ENCODE assay signal across 7 mouse cellular contexts in genomic region chr5:123142161-123143157, GRCm38 (mm10). TPM values are rescaled to one million over a fixed set of nuclear protein-coding genes. Genes with fewer than 3 reads are reported as not detected.
DNase-seq lines count a peak whose midpoint lies in the region; ATAC-seq lines count a peak whose summit lies in the region.

Setd1b (plus strand) TSS chr5:123142193.

- no peaks in the 10 kb centered on the region for H3K9me3 ChIP-seq in embryonic facial prominence, embryonic 11.5 days (replicated peaks; ENCODE audit: control insufficient read depth, low read length)
- no peaks in the 10 kb centered on the region for H3K9me3 ChIP-seq in heart, embryonic 13.5 days
- H3K9me3 ChIP-seq in lung, embryonic 15.5 days, result no peaks in the 10 kb centered on the region

- under 1% methylated on average over 79 of the region's 103 CpGs for WGBS in embryonic facial prominence, embryonic 11.5 days
- under 1% methylated on average over 61 of the region's 103 CpGs for WGBS in heart, embryonic 13.5 days
- WGBS in lung, embryonic 15.5 days, result under 1% methylated on average over 70 of the region's 103 CpGs

- no peak for ATAC-seq in CD4-positive, CD25-positive, alpha-beta regulatory T cell, adult 4 months
- ATAC-seq in embryonic facial prominence, embryonic 11.5 days (replicated peaks; ENCODE audit: insufficient number of reproducible peaks, low FRiP score, low TSS enrichment, low read depth), result no peak
- peak; percentile 14 for ATAC-seq in heart, embryonic 13.5 days (ENCODE audit: extremely low read depth, insufficient number of reproducible peaks, low FRiP score, low TSS enrichment)
- ATAC-seq in lung, embryonic 15.5 days (ENCODE audit: borderline replicate concordance, extremely low read depth, low FRiP score, low TSS enrichment), result no peak

- H3K4me3 ChIP-seq in embryonic facial prominence, embryonic 11.5 days (ENCODE audit: low read depth, low read length), result peak within 1 kb of the TSS; percentile 98
- peak within 1 kb of the TSS; percentile 96 for H3K4me3 ChIP-seq in heart, embryonic 13.5 days
- H3K4me3 ChIP-seq in lung, embryonic 15.5 days, result peak within 1 kb of the TSS; percentile 93

- peak within 1 kb of the TSS; percentile 99 for H3K4me2 ChIP-seq in embryonic facial prominence, embryonic 11.5 days (ENCODE audit: low read depth, low read length)
- H3K4me2 ChIP-seq in heart, embryonic 13.5 days, result peak within 1 kb of the TSS; percentile 86
- H3K4me2 ChIP-seq in lung, embryonic 15.5 days, result peak within 1 kb of the TSS; percentile 99

- peak; percentile 63 for DNase-seq in R1 (ENCODE audit: low read depth, low spot score)
- peak; percentile 75 for DNase-seq in embryonic facial prominence, embryonic 11.5 days (ENCODE audit: low spot score)
- DNase-seq in kidney, postnatal 10 days, result peak; percentile 75
- peak; percentile 70 for DNase-seq in right cerebral cortex, postnatal 25 days

- H3K4me1 ChIP-seq in embryonic facial prominence, embryonic 11.5 days (ENCODE audit: control insufficient read depth, insufficient read depth, low read length), result peaks cover 4% of the 10 kb centered on the region; the same call in 1 of the 2 replicates
- peaks cover 57% of the 10 kb centered on the region for H3K4me1 ChIP-seq in heart, embryonic 13.5 days
- peaks cover 35% of the 10 kb centered on the region for H3K4me1 ChIP-seq in lung, embryonic 15.5 days

- H3K27ac ChIP-seq in embryonic facial prominence, embryonic 11.5 days (replicated peaks; ENCODE audit: low read depth, low read length), result peak within 1 kb of the TSS; percentile 100
- H3K27ac ChIP-seq in heart, embryonic 13.5 days (replicated peaks), result peak within 1 kb of the TSS; percentile 100
- peak within 1 kb of the TSS; percentile 100 for H3K27ac ChIP-seq in lung, embryonic 15.5 days

- peak within 1 kb of the TSS; percentile 99 for H3K9ac ChIP-seq in embryonic facial prominence, embryonic 11.5 days (replicated peaks; ENCODE audit: low read length)
- peak within 1 kb of the TSS; percentile 100 for H3K9ac ChIP-seq in heart, embryonic 13.5 days
- peak within 1 kb of the TSS; percentile 99 for H3K9ac ChIP-seq in lung, embryonic 15.5 days

- H3K36me3 ChIP-seq in embryonic facial prominence, embryonic 11.5 days (replicated peaks; ENCODE audit: control insufficient read depth, insufficient read depth, low read depth, low read length), result peaks cover 5% of the 10 kb centered on the region; the same call in 1 of the 2 replicates
- peaks cover 30% of the 10 kb centered on the region for H3K36me3 ChIP-seq in heart, embryonic 13.5 days
- H3K36me3 ChIP-seq in lung, embryonic 15.5 days, result peaks cover 17% of the 10 kb centered on the region

- H3K27me3 ChIP-seq in embryonic facial prominence, embryonic 11.5 days (ENCODE audit: control insufficient read depth, insufficient read depth, low read length), result no peaks in the 10 kb centered on the region
- no peaks in the 10 kb centered on the region for H3K27me3 ChIP-seq in heart, embryonic 13.5 days (replicated peaks)
- no peaks in the 10 kb centered on the region for H3K27me3 ChIP-seq in lung, embryonic 15.5 days

RNA-seq across cellular contexts. Expression of gene Setd1b, which starts in this region (rescaled TPM):
- polyA plus RNA-seq in CD4-positive, CD25-positive, alpha-beta regulatory T cell, adult 4 months (2017; shearing (Covaris generic)), result 10 to 100 TPM; 17.1 to 20.8 TPM
- polyA plus RNA-seq in embryonic facial prominence, embryonic 11.5 days (2014; fragmentation: Nextera tagmentation; extraction: Ambion mirVana), result 9.6 and 9.8 TPM in 2 replicates
- polyA plus RNA-seq in heart, embryonic 13.5 days (2015; fragmentation: Nextera tagmentation; extraction: Ambion mirVana), result 6.1 and 6.2 TPM in 2 replicates
- 8.7 and 9.2 TPM in 2 replicates for polyA plus RNA-seq in lung, embryonic 15.5 days (2015; fragmentation: Nextera tagmentation; extraction: Ambion mirVana)
